Mouse (Mus musculus) liver, postnatal 0 days (tissue): ENCODE measurements around the gene Spsb1.

Experiments used
- CTCF ChIP-seq: sonication (generic); IDR thresholded peaks from 2 replicates; pipeline ENCODE4 v1.5.1; 2016; ENCODE audit warnings: antibody characterized with exemption, low read depth
- EP300 ChIP-seq: IDR thresholded peaks from 2 replicates; pipeline ENCODE4 v1.6.1; 2016; ENCODE audit warnings: antibody characterized with exemption, low read depth, mild to moderate bottlenecking

DNA sequence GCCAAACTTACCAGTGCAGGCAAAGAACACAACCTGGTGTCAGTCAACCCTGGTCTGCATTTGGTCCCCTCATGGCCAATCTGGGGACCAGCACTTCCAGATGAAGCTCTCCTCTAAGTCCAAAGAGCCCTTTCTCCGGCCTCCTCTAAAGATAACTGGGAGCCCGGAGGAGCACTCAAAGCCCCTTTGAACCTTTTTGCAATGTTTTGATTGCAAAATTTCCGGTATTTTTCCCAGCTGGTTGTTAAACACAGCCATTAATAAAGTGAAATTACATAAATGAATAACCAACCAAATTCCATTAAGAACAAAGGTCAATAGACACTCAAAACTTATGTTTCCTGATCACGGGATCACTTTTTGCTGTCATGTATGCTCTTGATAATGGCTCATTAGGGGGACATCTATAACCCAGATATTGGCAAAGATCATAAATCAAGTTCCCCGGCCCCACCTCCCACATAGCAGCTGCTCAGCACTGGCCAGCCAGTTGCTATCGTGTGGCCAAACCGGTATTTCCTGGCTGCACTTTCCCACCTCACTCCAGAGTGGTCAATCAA lies 48.3 kb upstream of the Spsb1 start:
- TF ChIP-seq CTCF, result no peak
- TF ChIP-seq EP300, result peak; percentile 45
